Mouse (Mus musculus) layer of hippocampus, adult 8-10 months (tissue): Measurements from ENCODE around the gene Sept3. TPM values are rescaled to one million over a fixed set of nuclear protein-coding genes. Genes with fewer than 3 reads are reported as not detected.
"Not testable (repeated sequence)": the region's sequence is repeated elsewhere in the genome, so short reads cannot be mapped to it uniquely, and the experiment has no call there.

Experiments used
- DNase-seq, 2 experiments: peaks; one replicate each; pipeline ENCODE4 v3.0.0; 2022; ENCODE audit warnings: low spot score in 2 of 2
- total RNA-seq, 4 experiments: library from RNA; stranded (reverse); gene quantifications; 2 replicates each; pipeline ENCODE4 v1.2.4; 2022

The Sept3 gene
- total RNA-seq = 100 to 1,000 TPM; 583 to 608 (median 584) TPM

DNA sequence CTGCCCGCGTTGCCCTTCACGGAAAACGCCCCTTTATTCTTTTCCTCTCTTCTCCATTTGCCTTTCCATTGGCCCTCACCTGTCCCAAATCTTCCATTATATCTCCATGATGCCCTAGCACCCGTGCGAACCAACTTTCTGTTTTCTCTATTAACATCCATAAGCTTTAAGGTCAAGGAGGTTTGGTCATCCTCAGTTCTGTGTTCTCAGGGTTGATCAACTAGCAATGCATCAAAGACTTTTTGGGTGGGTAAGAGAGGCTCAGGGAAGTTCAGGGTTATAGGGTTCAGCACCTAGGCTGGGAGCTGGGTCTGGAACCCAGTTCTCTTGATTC lies at the start of gene Sept3:
Gene Sept3, plus strand, starts transcription at position 301 of the 334 bp plus-strand sequence.
- no peak for DNase-seq

DNA sequence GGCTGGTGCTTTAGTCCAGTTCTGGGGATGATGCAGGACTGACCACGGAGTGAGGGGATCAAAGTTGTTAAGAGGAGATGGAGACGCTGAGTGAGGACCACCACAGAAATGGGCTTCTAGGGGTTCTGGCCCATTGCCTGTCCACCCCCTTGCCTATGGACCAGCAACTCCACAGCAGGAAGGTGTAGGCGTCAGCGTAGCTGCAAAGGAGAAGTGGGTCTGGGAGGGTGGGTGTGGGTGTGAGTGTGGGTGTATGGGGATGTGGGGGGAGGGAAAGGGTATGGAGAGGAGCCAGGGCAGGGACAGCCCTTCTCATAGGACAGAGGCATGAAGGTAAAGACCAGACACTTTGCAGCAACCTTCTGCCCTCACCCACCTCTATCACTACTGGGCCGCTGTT lies 48.9 kb upstream of the Sept3 start:
- DNase-seq = no peak

DNA sequence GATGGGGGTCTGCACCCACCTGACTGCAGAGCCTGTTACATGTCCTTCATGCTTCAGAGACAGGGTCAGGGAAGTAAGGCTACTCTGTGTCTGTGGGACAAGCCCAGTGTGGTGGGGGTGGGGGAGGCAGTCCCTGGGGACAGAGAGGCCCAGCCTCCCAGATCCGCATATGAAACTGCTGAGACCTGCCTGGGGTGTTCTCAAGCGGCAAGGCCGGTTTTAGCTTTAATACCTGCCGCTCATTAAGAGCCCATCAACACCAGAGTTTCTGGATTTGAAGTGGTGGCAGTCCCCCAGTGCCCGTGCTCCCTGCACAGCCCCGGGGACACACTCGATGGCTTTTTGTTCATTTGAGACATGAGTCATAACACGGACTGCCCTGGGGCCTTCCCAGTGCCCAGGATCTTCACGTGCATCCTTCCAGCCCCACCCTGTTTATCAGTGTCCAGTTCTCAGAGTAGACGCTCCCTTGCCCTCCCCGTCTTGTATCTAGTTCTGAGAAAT lies 45.1 kb upstream of the Sept3 start:
- no peak for DNase-seq

DNA sequence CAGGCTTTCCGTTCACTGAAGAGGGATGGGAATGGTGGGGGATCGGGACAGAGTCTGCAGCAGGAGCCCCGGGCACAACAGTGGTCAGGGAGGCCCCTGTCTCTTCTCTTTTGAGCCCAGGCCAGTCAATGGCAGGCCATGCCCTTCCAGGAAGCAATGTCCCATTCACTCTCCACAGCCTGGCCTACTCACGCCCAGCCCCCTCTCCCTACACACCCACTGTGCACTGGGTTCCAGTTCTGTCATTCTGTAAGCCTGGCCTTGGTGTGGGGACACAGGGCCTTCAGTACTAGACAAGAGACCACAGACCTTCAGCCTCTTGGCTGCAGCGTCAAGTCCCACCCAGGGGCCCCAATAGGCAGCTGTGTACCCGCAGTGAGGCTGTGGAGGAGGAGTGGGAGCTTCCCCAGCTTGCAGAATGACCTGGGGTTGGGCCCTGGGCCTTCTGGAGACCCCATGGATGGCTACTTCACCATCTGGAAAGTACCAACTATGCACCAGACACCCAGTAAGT lies 44.5 kb upstream of the Sept3 start:
- DNase-seq = no peak

DNA sequence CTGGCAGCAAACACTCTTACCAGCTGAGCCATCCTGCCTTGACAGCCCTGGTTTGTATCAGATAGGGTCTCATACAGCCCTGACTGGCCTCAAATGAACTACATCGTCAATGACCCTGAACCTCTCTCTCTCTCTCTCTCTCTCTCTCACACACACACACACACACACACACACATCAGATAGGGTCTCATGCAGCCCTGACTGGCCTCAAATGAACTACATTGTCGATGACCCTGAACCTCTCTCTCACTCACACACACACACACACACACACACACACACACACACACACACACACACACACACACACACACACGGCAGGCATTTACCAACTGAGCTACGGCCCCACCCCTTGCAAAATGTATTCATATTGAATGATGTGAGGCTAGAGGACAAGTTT lies 43.6 kb upstream of the Sept3 start:
- no peak for DNase-seq

DNA sequence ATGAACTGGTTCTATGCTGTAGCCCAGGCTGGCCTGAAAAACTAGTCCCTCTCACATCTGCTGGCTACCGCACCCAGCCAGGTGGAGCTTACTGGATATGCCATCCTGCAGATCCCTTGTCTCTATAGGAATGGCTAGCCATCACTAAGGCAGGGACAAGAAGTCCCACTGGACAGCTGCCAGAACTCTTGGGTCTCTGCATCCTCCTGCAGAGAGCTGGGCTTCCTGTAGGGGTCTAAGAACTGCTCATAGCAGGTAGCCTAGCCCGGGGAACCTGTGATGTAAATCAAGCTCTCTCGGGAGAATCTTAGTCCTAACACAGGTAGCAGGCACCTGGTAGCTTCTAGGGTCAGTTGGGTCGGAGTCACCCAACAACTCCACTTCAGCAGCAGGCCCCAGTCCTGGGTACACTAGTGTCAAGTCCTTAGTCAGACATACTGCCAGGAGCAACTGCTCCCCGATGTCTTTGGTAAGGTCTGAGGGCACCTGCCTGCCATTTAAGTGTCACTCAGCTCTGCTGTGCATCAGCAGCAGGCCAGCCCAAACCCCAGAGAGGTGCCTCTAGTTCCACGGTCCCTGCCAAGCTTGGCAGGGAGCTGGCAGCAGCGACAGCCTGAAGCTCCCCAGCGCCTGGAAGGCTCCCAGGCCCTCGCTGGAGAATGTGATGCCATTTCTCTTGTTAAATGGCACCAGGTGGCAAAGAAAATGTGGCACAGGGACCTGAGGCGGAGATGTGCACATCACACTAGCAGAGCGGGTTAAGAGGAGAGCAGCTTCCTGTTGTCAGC lies 42.9 kb upstream of the Sept3 start:
- DNase-seq = peak in 1 of 2 experiments; percentile 48

DNA sequence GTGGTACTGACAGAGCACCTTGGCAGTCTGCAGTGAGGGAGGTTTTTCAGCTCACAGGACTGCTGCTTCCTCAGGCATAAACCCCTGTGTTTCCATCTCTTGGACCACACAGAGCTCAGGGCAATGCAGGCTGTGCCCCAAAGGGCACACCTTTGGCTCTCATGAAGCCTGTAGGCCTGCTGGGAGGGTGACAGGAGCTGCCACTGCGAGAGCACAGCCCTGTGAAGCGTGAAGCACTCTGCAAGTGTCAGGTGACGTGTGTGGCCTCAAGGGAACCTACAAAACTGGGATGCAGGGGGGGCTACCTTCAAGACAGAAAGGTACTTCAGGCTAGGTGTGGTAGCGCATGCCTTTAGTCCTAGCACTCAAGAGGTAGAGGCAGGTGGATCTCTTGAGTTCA lies 42.0 kb upstream of the Sept3 start:
- DNase-seq = no peak

DNA sequence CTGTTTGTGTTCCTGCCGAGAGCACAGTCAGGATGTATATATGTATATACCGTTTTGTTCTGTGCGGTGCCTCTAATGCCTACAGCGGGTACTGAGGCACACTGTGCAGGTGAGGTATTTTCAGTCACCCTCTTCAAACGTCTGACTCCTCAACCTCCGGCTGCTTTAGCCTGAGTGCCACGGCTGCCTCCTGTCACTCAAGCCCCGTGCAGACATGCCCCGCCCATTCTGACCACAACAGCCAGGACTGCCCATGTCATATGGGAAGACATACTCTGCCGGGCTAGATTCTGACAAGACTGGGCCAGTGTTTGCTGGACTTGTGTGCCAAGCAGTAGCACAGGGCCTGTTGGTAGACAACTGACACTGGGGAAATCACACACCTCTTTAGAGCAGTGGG lies 39.0 kb upstream of the Sept3 start:
- no peak for DNase-seq

DNA sequence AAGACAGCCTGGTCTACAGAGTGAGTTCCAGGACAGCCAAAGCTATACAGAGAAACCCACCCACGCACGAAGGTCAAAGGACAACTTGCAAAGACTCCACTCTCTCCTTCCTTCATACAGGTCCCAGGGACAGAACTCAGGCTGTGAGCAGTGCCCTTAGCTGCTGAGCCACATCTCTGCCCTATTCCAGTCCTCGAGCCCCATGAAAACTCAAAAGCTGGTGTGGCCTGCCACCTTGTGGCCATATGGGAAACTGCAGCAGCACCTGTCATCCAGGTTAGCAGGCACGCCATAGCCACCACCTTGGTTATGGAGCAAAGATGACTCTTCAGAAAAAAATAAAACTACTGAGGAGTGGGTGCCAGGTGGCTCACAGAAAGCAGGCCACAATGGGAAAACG lies 38.1 kb upstream of the Sept3 start:
- DNase-seq = peak; percentile 66 to 84

DNA sequence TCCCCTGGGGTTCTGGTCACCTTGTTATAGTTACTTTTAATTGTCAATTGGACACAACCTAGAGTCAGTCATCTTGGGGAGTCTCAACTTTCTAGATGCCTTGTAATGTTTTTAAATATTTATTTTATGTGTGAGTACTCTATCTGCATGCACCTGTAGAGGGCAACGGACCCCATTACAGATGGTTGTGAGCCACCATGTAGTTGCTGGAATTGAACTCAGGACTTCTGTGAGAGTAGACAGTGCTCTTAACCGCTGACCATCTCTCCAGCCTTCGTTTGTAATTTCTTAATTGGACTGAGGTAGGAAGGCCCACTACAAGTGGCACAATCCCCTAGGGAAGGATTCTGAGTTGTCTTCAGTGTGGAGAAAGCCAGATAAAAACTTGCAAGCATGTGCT lies 31.4 kb upstream of the Sept3 start:
- DNase-seq = no peak

DNA sequence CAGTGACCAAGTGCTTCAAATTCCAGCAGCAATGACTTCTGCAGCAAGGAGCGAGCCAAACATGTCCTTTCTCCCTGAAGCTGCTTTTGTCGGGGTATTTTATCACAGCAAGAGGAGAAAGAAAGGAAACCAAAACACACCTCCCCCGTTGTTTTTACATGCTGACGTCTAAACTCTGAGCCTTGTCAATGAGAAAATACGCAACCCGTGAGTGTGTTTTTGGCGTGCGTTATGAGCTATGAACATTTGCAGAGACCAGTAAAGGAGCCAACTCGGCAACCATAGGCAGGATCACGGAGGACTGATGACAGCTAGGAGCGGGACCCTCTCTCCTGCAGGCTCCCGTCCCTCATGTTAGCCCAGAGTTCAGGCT lies 31.0 kb upstream of the Sept3 start:
- DNase-seq = no peak

DNA sequence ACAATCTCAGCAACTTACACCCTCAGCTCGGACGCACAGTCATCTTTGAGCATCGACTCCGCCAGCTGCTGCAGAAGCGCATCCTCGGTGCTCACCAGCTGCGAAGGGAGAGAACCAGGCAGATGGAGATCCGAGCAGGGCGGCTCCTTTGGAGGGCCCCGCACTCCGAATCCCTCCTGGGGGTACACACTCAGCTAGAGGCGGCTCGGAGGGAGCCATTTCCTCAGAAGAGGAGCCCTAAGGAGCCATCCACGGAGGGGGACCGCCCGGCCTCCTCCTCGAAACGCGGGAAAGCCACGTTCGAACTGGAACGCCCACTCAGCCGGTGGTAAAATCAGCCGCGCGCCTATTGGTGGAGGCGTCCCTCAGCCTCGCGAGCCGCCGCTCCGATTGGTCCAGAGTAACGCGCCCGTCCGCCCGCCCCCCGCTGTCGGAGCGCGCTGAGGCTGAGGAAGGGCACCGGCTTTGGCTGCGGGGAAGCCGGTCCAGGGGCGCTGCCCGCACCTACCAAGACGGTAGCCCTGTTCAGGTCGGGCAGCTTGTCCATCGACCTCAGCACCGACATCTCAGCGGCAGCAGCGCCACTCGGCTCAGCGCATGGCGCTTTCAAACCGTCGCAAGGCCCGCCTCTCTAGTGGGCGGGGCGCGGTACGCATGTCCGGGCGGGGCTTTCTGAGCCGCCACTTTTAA lies 30.4 kb upstream of the Sept3 start, which contains the start of gene Cenpm:
Gene Cenpm, minus strand, starts transcription at position 634 of the 690 bp plus-strand sequence.
- DNase-seq = peak; percentile 84 to 91

DNA sequence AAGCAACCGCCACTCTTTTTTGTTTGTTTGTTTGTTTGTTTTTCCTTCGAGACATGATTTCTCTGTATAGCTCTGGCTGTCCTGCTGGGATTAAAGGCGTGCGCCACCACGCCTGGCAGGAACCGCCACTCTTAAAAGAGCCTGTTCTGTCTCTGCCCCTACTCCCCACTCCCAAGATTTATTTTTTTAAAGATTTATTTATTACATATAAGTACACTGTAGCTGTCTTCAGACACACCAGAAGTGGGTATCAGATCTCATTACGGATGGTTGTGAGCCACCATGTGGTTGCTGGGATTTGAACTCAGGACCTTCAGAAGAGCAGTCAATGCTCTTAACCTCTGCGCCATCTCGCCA lies 29.9 kb upstream of the Sept3 start:
- not testable (repeated sequence) for DNase-seq

DNA sequence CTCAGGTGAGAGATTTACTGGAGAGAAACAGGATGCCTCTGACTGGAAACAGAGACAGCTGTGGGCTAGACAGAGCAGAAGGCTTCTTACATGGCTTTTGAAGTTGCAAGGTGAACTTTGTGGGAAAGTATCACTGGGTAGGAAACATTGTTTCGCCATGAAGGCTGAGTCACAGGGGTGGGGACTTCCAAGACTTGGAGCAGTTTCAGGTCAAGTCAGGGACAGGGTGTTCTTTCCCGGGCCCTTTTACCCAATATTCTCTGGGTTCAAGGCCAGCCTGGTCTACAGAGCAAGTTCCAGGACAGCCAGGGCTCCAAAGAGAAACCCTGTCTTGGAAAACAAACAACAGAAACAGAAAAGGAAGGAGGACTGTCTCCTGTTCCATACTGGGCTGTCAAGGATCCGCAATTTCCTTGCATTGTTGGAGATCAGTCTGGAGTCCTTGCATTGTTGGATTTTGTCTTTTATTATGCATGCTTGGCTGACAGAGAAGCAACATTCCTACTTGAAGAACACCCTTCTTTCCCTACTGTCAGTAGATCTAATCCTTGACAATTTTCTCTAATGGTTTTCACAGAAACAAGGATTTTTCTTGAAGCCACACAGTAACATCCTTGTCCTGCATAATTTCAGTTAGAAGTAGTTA lies 27.4 kb upstream of the Sept3 start:
- DNase-seq = no peak

DNA sequence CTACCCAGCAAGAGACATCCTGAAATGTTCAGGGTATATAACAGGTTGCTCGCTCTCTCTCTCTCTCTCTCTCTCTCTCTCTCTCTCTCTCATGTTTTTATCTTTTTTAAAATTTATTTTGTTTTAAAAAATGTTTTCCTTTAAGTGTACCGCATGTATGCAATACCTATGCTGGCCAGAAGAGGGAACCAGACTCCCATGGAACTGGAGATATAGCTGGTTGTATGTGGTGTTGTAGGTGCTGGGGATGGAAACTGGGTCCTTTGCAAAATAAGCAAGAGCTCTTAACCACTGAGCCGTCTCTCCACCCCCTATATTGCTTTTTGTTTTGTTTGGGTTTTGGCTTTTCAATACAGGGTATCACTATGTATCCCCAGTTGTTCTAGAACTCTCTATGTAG lies 23.1 kb upstream of the Sept3 start:
- DNase-seq = no peak

DNA sequence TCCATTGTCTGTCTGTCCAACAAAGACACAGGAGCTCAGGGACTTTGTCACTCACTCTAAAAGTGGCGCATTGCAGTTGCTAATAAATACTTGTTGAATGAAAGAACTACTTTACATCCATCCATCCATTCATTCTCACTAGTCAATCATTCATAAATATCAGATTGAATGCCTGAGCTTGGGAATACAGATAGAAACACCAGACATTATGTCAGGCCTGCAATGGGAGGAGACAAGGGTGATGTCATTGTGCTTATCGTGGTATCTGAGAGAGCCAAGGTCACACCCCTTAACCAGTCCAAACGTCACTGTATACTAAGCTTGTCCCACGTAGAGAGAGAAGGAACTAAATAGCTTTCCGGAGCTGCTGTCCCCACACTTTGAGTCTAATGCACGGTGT lies 22.6 kb upstream of the Sept3 start, which contains the start of gene 1500009C09Rik:
Gene 1500009C09Rik, plus strand, starts transcription at position 301 of the 400 bp plus-strand sequence.
- DNase-seq = no peak

DNA sequence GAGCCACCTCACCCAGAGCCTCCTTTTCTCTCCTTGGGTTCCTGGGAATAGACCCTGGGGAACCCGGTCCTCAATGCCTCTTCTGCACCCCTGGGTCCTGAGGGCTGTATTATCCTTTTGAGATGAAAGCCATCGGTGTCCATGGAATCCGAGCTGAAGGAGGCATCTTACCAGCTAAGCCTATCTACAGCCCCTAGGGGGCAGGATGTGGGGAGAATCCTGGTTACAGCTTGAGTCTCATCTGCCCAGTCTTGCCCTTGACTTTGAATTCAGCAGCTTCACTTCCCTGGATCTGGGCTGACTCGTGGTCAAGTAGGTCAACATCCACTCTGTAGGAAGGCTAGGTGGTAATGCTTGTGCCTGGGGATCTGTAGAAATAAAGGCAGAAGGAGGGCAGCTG lies 19.4 kb upstream of the Sept3 start:
- no peak for DNase-seq

DNA sequence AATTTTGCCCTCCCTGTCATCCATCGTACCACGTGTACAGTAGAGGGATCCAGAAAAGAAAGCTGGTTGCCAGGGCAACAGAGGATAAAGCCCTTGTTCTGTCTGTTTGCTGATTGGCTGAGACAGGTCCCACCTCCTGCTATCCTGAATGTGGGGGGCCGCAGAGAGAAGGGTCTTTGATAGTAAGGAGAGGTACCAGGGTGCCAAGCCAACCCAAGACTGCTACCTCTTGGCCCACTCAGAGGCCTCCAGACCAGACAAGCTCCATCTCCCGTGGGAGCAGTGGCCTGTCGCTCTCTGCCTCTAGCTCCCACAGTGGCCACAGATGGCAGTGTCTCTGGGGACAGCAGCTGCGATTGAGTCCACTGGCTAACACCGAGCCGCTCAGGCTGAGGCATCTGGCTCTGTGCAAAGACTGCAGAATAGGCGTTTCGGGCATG lies 18.7 kb upstream of the Sept3 start:
- peak; percentile 88 to 93 for DNase-seq

DNA sequence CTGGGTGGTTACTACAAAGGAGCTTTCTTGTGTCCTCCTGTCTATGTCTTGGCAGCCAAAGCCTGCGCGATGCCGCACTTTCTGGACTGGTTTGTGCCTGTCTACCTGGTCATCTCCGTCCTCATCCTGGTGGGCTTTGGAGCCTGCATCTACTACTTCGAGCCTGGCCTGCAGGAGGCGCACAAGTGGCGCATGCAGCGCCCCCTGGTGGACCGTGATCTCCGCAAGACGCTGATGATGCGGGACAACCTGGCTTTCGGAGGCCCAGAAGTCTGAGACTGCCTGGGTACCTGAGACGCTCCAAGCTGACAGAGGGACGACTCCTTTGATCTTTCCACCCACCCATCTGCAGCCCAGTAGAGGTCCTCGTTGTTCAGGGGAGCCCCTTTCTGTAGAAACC lies 15.2 kb upstream of the Sept3 start:
- DNase-seq = peak in 1 of 2 experiments; percentile 75

DNA sequence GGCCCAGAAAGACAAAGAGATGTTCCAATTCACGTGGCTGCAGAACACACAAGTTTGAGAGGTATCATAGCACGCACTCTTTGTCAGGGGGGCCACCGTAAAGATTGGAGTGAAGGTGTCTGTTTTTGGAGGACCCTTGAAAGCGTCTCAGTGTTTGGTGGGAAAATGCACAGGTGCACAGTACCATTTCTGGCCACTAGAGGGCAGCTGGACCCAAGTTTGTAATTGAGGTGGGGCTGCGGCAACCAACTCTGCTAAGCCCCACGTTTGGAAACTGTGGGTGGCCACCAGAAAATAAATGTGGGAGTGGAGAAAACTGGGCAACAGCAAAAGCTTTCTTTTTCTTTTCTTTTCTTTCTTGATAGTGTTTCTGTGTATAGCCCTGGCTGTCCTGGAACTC lies 8.3 kb upstream of the Sept3 start:
- peak in 1 of 2 experiments; percentile 73 for DNase-seq

DNA sequence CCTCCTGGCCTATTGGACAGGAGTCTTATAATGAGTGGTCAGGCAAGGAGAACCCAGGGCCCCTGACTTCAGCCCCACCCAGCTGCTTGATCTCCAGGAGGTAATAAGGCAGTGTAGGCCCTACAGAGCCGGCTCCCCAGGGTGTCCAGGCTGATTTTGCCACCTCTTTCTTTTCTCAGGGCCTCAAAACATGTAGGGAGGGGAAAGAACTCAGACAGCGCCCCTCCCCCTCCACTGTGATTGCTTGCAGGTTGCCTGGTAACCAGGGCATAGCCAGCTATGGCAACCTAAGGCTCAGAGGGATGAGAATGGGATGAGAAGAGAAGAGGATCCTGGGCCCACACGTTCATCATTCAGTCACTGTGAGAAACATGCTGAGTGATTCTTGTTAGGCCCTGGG lies 6.5 kb upstream of the Sept3 start:
- DNase-seq = peak in 1 of 2 experiments; percentile 61

DNA sequence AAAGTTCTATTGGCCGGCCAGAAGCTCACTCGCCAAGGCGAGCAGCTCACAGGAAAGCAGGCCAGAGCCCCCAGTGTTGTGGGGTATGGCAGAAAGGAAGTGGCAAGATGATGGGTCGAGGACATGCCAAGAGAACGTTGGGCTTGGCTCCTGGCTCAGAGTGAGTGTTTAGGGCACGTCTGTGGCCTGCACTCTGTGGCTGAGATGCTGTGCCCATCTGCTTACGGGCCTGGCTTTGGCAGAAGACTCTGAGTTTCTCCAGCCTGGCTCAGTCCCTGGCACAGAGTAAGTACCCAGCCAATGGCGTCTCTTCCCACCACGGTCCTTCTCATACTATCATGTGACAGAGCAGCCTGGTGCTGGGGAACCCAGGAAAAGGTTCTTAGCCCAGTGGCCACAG lies 5.9 kb upstream of the Sept3 start:
- DNase-seq = no peak
